Mouse (Mus musculus): ENCODE measurements around the gene Wfdc12. TPM values are rescaled to one million over a fixed set of nuclear protein-coding genes. Genes with fewer than 3 reads are reported as not detected.

Wfdc12 gene
- polyA plus RNA-seq (2015; fragmentation: Nextera tagmentation; extraction: Ambion mirVana), result 0.26 TPM in 1 of 2 replicates, not detected in the other

- Histone ChIP-seq H3K4me1 (ENCODE audit: insufficient read depth, low read depth, low read length) (no peaks in the 10 kb centered on the region), H3K4me2 (replicated peaks; ENCODE audit: low read depth, low read length) (no peak within 1 kb of the TSS), H3K4me3 (ENCODE audit: low read depth, low read length) (no peak within 1 kb of the TSS), H3K36me3 (ENCODE audit: insufficient read depth, low read length) (no peaks in the 10 kb centered on the region), H3K9ac (replicated peaks; ENCODE audit: low read depth) (no peak within 1 kb of the TSS), H3K9me3 (ENCODE audit: low read length) (no peaks in the 10 kb centered on the region), H3K27ac (ENCODE audit: low read length) (no peak within 1 kb of the TSS), H3K27me3 (replicated peaks; ENCODE audit: insufficient read depth, low read length) (no peaks in the 10 kb centered on the region)
- DNase-seq (ENCODE audit: low spot score) (peak; percentile 23), ATAC-seq (peak; percentile 19; the same call in 1 of the 2 replicates)
- 63% methylated on average over 6 of the region's 6 CpGs for WGBS
- TF ChIP-seq CTCF (IDR thresholded peaks at IDR 0.05), result no peak
- no peak for TF ChIP-seq EP300 (IDR thresholded peaks at IDR 0.05)
Measured at GRCm38 (mm10) chr2:164190576-164190975, at the start of gene Wfdc12. Gene Wfdc12 (minus strand): TSS chr2:164190608.

GRCm38 (mm10) chr2:164238366-164238765 is 48.0 kb upstream of the Wfdc12 start, which contains the start of gene Svs2:
Gene Svs2 (minus strand): TSS chr2:164238466.
- TF ChIP-seq CTCF (IDR thresholded peaks at IDR 0.05), result no peak
- TF ChIP-seq EP300 (IDR thresholded peaks at IDR 0.05), result no peak
- Histone ChIP-seq H3K4me1 (ENCODE audit: insufficient read depth, low read depth, low read length) (no peaks in the 10 kb centered on the region), H3K4me3 (ENCODE audit: low read depth, low read length) (no peak within 1 kb of the TSS)

GRCm38 (mm10) chr2:164232671-164233070 is 42.3 kb upstream of the Wfdc12 start:
- WGBS, result 71% methylated on average over 8 of the region's 8 CpGs

More at GRCm38 (mm10) chr2:164238366-164238765, 48.0 kb upstream of the Wfdc12 start, which contains the start of gene Svs2:
- no peak for ATAC-seq
- H3K27ac ChIP-seq (ENCODE audit: low read length), result no peak within 1 kb of the TSS
- 75% methylated on average over 3 of the region's 3 CpGs for WGBS
- H3K9me3 ChIP-seq (ENCODE audit: low read length), result no peaks in the 10 kb centered on the region
- no peaks in the 10 kb centered on the region for H3K27me3 ChIP-seq (replicated peaks; ENCODE audit: insufficient read depth, low read length)
- H3K36me3 ChIP-seq (ENCODE audit: insufficient read depth, low read length), result no peaks in the 10 kb centered on the region
- DNase-seq (ENCODE audit: low spot score), result no peak
- no peak within 1 kb of the TSS for H3K4me2 ChIP-seq (replicated peaks; ENCODE audit: low read depth, low read length)
- no peak within 1 kb of the TSS for H3K9ac ChIP-seq (replicated peaks; ENCODE audit: low read depth)

DNA sequence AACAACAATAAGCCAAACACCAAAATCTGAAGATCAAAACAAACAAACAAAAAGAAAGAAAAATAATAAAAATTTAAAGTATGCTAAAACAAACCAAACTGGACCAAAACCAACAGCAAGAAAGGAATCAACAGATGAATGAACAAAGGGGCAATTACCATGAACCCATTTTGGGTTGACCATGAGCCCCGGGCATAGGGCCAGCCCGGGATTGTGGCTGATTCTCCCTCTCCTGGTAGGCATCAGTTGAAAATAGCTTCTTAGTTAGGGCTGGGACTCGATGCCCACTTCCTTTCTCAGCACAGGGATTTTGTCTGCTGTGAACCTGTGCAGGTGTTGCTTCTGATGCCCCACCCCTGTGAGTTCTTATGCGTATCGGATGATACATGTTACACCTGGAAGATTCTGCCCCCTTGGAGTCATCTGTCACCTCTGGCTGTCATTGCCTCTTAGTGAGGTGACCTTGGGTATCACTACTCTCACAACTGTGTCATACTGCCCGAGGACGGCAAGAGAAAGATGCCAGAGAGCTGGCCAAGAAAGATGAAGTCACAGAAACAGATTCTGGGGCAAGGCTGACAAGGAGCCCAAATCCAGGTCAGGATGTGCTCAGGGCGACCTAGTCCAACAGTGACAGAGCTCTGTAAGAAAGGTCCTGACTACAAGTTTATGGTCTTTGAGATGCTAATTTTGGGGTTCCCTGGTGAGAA is 38.1 kb upstream of the Wfdc12 start:
- ATAC-seq (no peak), DNase-seq (ENCODE audit: low spot score) (no peak)
- Histone ChIP-seq H3K9ac (replicated peaks; ENCODE audit: low read depth) (no peak overlapping the region), H3K4me2 (replicated peaks; ENCODE audit: low read depth, low read length) (no peak overlapping the region), H3K4me3 (ENCODE audit: low read depth, low read length) (no peak overlapping the region), H3K36me3 (ENCODE audit: insufficient read depth, low read length) (no peaks in the 10 kb centered on the region), H3K9me3 (ENCODE audit: low read length) (no peaks in the 10 kb centered on the region), H3K4me1 (ENCODE audit: insufficient read depth, low read depth, low read length) (no peaks in the 10 kb centered on the region), H3K27me3 (replicated peaks; ENCODE audit: insufficient read depth, low read length) (no peaks in the 10 kb centered on the region), H3K27ac (ENCODE audit: low read length) (no peak overlapping the region)
- WGBS, result 78% methylated on average over 8 of the region's 8 CpGs
- TF ChIP-seq EP300 (IDR thresholded peaks at IDR 0.05) (no peak), CTCF (IDR thresholded peaks at IDR 0.05) (no peak)

More at GRCm38 (mm10) chr2:164232671-164233070, 42.3 kb upstream of the Wfdc12 start:
- H3K4me1 ChIP-seq (ENCODE audit: insufficient read depth, low read depth, low read length), result no peaks in the 10 kb centered on the region
- no peaks in the 10 kb centered on the region for H3K36me3 ChIP-seq (ENCODE audit: insufficient read depth, low read length)
- H3K9ac ChIP-seq (replicated peaks; ENCODE audit: low read depth), result no peak overlapping the region
- H3K27ac ChIP-seq (ENCODE audit: low read length), result no peak overlapping the region
- H3K27me3 ChIP-seq (replicated peaks; ENCODE audit: insufficient read depth, low read length), result no peaks in the 10 kb centered on the region
- ATAC-seq (no peak), DNase-seq (ENCODE audit: low spot score) (no peak)
- no peaks in the 10 kb centered on the region for H3K9me3 ChIP-seq (ENCODE audit: low read length)
- no peak overlapping the region for H3K4me3 ChIP-seq (ENCODE audit: low read depth, low read length)
- TF ChIP-seq EP300 (IDR thresholded peaks at IDR 0.05), result no peak
- TF ChIP-seq CTCF (IDR thresholded peaks at IDR 0.05), result no peak
- no peak overlapping the region for H3K4me2 ChIP-seq (replicated peaks; ENCODE audit: low read depth, low read length)

- ATAC-seq, result no peak
- Histone ChIP-seq H3K4me3 (ENCODE audit: low read depth, low read length) (no peak within 1 kb of the TSS), H3K4me2 (replicated peaks; ENCODE audit: low read depth, low read length) (no peak within 1 kb of the TSS), H3K4me1 (ENCODE audit: insufficient read depth, low read depth, low read length) (no peaks in the 10 kb centered on the region), H3K27me3 (replicated peaks; ENCODE audit: insufficient read depth, low read length) (no peaks in the 10 kb centered on the region), H3K9me3 (ENCODE audit: low read length) (no peaks in the 10 kb centered on the region), H3K36me3 (ENCODE audit: insufficient read depth, low read length) (no peaks in the 10 kb centered on the region), H3K27ac (ENCODE audit: low read length) (no peak within 1 kb of the TSS), H3K9ac (replicated peaks; ENCODE audit: low read depth) (no peak within 1 kb of the TSS)
- WGBS, result 29% methylated on average over 11 of the region's 11 CpGs
- DNase-seq (ENCODE audit: low spot score), result no peak
- TF ChIP-seq EP300 (IDR thresholded peaks at IDR 0.05), result no peak
- no peak for TF ChIP-seq CTCF (IDR thresholded peaks at IDR 0.05)
Measured at GRCm38 (mm10) chr2:164221522-164221921, 31.1 kb upstream of the Wfdc12 start, which contains the start of gene Wfdc15b. Gene Wfdc15b (minus strand): TSS chr2:164221660.

GRCm38 (mm10) chr2:164219295-164219694 is 28.9 kb upstream of the Wfdc12 start:
- TF ChIP-seq EP300 (IDR thresholded peaks at IDR 0.05) (no peak), CTCF (IDR thresholded peaks at IDR 0.05) (no peak)
- ATAC-seq, result no peak
- Histone ChIP-seq H3K27me3 (replicated peaks; ENCODE audit: insufficient read depth, low read length) (no peaks in the 10 kb centered on the region), H3K27ac (ENCODE audit: low read length) (no peak overlapping the region), H3K36me3 (ENCODE audit: insufficient read depth, low read length) (no peaks in the 10 kb centered on the region), H3K4me1 (ENCODE audit: insufficient read depth, low read depth, low read length) (no peaks in the 10 kb centered on the region), H3K9me3 (ENCODE audit: low read length) (no peaks in the 10 kb centered on the region), H3K4me2 (replicated peaks; ENCODE audit: low read depth, low read length) (no peak overlapping the region), H3K4me3 (ENCODE audit: low read depth, low read length) (no peak overlapping the region), H3K9ac (replicated peaks; ENCODE audit: low read depth) (no peak overlapping the region)
- WGBS, result 83% methylated on average over 9 of the region's 9 CpGs
- no peak for DNase-seq (ENCODE audit: low spot score)
